Mouse (Mus musculus): ENCODE data around the gene Cabp4.

The Cabp4 gene

GRCm38 (mm10) chr19:4101466-4101865 lies 42.4 kb downstream of the Cabp4 start:
- no peak for DNase-seq (ENCODE audit: low spot score in 2 of 2)

- DNase-seq (ENCODE audit: low spot score in 2 of 2) = no peak
These were observed 43.0 kb downstream of the Cabp4 start for GRCm38 (mm10) chr19:4100718-4101261.

DNA sequence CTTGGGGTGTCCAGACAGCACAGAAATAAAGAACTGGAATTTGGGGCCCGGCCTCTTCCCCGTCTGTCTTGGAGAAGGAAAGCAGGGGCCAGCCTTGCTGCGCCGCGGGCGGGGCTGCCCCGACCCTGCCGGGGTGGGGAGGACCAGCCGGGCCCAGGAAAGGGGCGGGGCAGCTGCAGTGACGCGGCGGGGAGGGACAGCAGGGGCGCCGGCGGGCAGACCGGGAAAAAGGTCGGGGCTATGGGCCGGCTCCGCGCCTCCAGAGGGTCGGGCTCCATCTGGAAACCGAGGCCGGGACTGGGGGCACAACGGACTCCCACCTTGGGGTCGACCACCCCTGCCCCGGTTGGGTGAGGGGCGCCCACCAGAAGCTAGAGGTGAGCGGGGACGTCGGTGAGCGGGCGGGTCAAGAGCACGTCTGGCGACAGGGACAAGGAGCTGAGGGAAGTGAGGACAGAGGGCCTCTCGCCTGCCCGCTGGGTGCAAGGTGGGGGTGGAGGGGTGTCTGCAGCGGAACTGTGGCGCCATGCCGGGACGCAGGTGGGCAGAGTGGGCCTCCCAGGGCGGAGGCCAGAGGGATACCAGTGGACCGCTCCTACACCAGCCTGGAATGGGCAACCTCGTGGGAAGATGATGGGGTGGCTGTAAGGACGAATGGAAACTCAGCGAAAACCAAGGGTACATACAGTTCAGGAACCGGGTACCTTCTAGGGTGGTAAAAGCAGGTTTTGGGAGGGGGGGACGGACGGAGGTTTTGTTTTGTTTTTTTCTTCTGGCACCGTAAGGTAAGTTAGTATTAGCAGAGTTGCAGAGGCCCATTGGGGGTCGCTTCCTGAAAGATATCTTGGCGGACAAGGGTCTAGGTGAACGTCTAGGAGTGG lies 43.8 kb downstream of the Cabp4 start, which contains the start of gene Pitpnm1:
TSS of gene Pitpnm1 (plus strand) at position 162 of the 881 bp plus-strand sequence.
- DNase-seq (ENCODE audit: low spot score in 2 of 2) = peak; percentile 87 to 89

DNA sequence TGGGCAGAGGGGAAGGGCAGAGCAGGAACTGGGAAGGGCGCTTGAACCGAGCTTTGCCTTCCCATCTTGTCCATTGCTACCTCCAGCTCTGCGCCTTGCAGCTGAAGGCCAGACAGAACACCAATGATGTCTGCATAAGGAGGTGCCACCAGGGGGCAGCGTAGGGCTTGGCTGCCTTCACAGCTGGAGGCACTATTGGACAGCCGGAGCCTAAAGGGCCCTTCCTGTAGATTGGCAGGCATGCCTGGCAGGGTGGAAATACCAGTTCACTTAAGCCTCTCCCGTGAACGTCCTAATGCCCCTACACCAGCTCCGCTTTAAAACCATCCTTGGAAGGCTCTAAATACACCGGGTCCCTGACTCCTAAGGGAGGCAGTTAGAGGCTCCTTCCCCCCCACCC lies 44.8 kb downstream of the Cabp4 start:
- DNase-seq (ENCODE audit: low spot score in 2 of 2) = peak; percentile 91 to 93

DNA sequence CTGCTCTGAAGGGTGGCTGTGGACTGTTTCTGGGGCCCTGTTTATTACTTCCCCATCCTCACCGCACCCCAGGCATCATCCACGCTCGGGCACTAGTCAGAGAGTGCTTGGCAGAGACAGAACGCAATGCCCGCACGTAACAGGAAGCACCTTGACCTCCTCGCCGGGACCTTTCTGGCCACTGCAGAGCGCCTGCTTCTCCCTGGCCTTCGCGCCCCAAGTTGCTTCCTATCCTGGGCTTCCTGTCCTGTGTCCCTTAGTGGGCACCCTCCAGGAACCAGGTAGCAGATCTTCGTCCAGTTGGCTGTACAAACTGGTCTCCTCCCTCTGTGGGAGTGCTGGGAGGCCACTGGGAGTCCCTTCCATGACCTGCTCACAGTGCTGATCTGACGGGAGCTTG lies 45.4 kb downstream of the Cabp4 start:
- DNase-seq (ENCODE audit: low spot score in 2 of 2) = no peak

DNA sequence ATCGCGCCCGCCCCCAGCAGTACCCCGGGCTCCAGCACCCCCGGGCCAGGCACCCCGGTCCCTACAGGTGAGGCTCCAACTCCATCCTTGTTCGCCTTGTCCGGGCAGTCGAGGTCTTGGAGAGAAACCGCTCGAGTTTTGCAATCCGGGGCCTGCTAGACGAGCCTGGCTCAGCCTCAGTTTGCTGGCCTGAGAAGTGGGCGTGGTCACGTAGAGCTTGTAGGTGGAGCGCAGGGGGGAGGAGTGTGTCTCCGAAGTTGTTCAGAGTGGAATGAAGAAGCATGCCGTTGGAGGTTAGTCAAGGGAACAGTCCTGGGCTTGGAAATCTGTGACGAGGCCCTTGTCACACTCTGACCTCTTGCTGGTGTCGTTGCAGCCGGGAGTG lies 46.4 kb downstream of the Cabp4 start:
- peak in 1 of 2 experiments; percentile 87 for DNase-seq (ENCODE audit: low spot score in 2 of 2)

DNA sequence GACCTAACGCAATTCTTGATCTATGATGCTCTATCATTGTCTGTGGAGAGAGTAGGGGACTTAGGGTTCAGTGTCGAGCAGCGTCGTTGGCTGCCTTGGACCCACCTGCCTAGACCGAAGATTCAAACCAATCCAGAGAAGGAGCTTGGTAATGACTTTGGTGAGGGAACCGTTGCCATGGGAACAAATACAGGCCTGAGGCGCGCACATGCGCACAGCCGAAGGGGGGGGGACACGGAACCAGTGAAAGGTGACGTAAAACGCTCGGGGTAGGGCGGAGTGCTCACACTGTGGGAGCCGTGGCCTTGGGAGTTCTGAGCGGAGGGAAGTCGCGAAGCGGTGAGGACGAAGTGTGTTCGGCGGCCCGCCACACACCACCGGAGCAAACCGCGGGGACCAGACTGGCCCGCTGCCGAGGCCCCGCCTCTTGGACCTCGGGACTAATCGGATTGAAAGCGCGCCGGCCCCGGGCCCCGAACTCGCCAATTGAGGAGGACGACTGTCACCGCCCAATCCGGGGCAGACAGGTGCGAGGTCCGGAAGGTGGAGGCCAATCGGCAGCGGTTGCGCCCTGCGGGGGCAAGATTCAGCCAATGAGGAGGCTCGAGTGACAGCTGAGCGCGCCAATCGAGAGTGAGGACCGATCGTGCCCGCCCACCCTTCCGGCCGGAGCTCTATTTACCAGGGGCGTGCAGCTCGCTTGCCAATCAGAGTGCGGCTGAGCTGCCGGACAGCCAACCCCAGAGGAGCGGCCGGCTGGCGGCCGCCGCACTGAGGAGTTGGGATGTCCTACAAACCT lies 47.0 kb downstream of the Cabp4 start, which contains the start of gene Cdk2ap2:
TSS of gene Cdk2ap2 (plus strand) at position 541 of the 799 bp plus-strand sequence.
- DNase-seq (ENCODE audit: low spot score in 2 of 2) = peak; percentile 100

DNA sequence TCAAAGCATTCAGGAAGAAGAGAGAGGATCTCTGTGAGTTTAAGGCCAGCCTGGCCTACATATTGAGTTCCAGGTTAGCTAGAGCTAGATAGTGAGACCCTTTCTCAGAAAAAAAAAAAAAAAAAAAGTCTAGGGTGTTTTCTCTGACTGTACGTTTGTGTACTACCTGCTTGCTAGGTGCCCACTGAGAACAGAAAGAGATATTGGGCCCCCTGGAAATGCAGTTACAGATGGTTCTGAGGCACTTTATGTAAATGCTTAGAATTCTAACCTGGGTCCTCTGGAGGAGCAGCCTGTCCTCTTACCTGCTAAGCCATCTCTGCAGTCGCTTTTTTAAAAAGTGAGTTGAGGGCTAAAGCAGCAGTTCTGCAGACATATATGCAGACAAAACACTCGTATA lies 48.0 kb downstream of the Cabp4 start:
- no peak for DNase-seq (ENCODE audit: low spot score in 2 of 2)

GRCm38 (mm10) chr19:4094774-4095303 lies 49.0 kb downstream of the Cabp4 start:
- DNase-seq (ENCODE audit: low spot score in 2 of 2) = no peak

DNA sequence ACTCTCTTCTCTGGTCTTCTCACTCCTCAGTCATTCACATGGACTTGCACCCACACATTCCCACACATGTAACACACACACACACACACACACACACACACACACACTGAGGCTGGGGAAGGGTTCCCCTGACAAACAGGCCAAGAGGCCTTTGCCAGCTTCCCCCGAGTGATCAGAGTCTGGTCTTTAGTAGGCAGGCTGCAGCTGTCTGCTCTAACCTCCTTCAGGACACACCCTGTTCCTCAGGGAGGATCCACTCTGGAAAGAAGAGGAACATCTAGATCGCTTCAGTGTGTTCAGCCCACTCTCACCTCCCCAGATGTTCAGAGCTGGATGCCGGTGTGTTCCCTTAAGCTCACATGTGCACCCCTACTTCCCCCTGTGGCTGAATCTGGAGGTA lies 49.5 kb downstream of the Cabp4 start:
- no peak for DNase-seq (ENCODE audit: low spot score in 2 of 2)

DNA sequence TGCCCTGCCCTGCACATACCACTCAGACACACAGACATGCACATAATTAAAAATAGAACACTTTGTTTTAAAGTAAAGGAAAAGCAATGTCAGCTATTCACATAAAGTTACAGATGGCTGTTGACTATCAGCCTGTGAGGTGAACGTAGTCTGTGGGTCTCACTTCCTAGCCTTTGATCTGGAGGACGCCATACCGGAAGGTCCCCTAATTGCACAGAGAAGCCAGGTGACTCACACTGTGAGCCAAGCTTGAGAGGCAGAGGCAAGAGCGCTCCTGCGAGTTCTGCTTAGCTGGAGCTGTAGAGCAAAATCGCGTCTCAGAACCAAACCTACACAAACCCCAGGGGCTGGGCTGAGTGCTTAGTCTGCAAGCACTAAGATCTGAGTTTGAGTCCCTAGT lies 50.1 kb downstream of the Cabp4 start:
- no peak for DNase-seq (ENCODE audit: low spot score in 2 of 2)

DNA sequence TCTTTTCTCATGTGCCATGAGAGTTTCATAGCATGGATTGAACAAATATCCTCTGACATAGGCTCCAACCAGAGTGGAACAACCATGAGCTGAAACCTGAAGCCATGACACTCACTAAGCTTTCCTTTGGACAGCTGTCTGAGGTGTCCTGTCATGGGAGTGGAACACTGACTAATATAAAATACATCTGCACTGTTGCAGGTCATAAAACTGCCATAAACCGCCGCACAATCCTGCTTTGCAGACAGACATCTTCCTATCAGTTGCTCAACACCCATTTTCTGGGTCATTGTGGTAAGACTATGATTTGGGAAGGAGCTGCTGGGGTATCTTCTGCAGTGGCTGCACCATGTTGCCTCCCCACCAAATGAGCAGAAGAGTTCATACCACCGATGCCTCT lies 51.1 kb downstream of the Cabp4 start:
- no peak for DNase-seq (ENCODE audit: low spot score in 2 of 2)

DNA sequence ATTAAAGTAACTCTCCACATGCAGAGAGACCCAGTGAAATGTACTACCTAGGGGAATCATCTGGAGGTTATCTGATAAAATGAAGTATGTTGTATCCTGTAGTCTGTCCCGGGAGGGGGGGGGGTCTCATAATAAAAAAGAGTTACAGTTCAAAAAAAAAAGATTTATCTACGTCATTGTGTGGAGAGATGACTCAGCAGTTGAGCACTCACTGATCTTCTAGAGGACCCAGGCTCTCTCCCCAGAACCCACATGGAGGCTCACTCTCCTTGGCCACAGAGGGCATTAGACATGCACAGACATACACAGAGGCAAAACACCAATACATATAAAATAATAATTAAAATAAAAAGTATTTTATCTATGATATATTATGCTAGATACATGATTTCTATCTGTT lies 52.5 kb downstream of the Cabp4 start:
- no peak for DNase-seq (ENCODE audit: low spot score in 2 of 2)

DNA sequence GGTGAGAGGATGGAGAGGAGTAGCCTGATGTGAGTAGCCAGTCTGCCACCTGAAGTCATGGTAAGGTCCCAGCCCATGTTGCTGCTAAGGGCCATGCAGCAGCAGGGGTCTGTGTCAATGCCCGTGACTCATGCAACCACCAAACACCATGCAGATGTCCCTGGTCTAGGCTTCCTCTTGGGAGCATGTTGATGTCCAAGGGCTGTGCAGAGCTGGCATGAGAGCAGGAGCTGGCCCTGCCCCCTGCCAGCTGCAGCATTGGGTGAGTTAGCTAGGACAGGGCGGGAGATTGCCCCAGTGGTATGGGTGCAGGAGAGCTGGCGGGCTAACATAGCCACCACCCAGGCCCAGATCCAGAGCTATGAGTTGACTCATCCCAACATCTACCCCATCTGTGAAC lies 53.4 kb downstream of the Cabp4 start:
- no peak for DNase-seq (ENCODE audit: low spot score in 2 of 2)

GRCm38 (mm10) chr19:4089128-4089527 lies 54.7 kb downstream of the Cabp4 start:
- DNase-seq (ENCODE audit: low spot score in 2 of 2) = no peak

- DNase-seq (ENCODE audit: low spot score in 2 of 2) = no peak
These were observed 55.7 kb downstream of the Cabp4 start for GRCm38 (mm10) chr19:4088146-4088545.

DNA sequence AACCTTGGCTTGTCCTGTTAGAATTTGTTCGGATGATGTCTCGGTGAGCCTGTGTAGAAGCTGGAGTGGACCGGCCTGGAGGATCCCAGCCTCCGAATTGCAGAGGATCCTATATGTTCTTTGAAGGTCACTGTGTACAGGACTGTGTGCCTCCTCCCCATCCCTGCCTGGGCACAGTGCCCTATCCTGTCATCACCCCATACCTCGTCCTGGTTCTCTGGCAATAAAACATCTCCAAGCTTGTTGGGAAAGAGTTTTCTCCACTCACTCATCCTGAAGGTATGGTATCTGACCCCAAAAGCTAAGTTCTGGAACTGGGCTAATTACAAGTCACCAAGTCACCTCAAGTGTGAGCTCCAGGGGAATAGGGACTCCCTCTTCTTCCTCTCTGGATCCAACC lies 56.7 kb downstream of the Cabp4 start:
- no peak for DNase-seq (ENCODE audit: low spot score in 2 of 2)

DNA sequence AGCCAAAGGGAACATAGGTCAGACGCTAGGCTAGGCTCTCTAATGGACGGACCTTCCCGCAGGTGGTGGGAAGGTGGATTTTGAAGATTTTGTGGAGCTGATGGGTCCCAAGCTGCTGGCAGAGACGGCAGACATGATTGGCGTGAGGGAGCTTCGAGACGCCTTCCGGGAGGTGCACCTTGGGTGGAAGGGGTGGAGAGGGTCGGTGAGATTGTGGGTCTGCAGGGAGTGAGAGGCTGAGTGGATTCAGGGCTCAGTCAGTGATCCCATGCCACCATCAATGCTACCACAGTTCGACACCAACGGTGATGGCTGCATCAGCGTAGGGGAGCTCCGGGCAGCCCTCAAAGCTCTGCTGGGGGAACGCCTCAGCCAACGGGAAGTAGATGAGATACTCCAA lies 57.7 kb downstream of the Cabp4 start:
- DNase-seq (ENCODE audit: low spot score in 2 of 2) = no peak
